Mouse (Mus musculus): Measurements from ENCODE around the gene Cldn6.

The Cldn6 gene

DNA sequence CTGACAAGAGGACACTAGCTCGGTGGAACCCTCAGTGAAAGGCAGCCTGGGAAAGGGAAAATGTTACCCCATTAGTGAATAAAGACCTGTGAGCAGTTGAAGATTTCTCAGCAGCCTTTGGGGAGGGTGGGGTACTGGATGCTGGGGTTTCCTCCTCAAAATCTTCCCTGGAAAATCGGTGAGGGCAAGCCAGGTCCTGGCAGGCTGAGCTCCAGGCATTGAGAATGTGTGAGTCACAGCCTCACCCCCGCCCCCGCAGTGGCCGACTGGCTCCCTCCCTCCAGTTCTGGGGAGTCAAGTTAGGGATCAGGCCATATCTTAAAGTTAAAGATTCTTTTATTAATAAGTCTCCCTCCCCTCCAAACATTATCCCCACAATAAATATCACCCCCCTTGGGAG, 3.9 kb upstream of the Cldn6 start:
- DNase-seq (ENCODE audit: low spot score in 2 of 2): no peak

GRCm38 (mm10) chr17:23675564-23676281, 3.3 kb upstream of the Cldn6 start:
- DNase-seq (ENCODE audit: low spot score in 2 of 2): no peak

DNA sequence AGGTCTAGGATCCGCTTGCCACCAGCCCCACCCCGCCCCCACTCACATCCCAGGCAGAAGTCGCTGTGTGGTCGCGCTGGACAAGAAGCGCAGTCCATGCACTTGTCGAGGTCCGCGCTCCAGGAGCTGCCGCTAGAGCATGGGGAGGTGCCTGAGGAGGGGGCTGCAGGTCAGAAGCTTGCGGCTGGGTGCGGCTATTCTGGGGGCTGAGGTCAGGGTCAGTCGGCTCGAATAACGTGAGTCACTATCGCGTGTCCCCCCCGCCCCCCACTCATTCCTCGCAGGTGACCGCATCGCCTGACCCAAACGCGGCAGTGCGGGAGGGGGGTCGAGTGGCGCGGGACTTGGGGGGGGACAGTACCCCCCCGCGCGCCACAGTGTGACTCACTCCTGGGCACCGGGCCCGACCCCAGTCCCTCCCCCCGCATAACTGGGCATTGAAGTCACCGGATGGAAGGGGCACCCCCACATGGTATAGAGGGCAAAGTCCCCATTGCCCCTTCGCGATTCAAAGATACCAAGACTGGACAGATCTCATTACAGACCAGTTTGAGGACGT, 2.5 kb upstream of the Cldn6 start:
- no peak for DNase-seq (ENCODE audit: low spot score in 2 of 2)

DNA sequence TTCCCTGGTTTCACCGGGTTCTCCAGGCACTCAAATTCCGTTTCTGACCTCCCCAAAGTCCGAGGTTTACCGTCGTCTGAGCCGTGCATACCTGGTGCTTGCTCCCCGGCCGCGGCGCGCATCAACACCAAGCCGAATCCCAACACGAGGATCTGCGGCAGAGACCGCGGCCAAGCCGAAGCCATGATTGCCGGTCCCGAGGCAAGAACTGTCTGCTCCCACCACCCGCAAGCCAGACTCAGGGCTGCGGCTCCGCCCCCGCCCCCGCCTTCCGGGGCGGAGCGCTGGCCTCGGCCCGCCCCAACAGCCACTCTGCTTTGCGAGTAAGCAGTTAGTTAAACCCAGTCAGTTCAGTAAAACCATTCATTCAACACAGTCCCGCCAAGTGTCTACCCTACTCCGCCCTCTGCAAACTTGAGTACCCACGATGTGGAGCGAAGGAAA, 1.8 kb upstream of the Cldn6 start, which contains the start of gene Tnfrsf12a:
TSS of gene Tnfrsf12a (minus strand) at position 233 of the 444 bp plus-strand sequence.
- DNase-seq (ENCODE audit: low spot score in 2 of 2): peak; percentile 73 to 78

- DNase-seq (ENCODE audit: low spot score in 2 of 2): no peak
Measured at GRCm38 (mm10) chr17:23680336-23680735, 1.3 kb downstream of the Cldn6 start.

- DNase-seq (ENCODE audit: low spot score in 2 of 2): no peak
Measured at GRCm38 (mm10) chr17:23681086-23681485, 2.0 kb downstream of the Cldn6 start.

GRCm38 (mm10) chr17:23682092-23682491, 3.0 kb downstream of the Cldn6 start:
- no peak for DNase-seq (ENCODE audit: low spot score in 2 of 2)

DNA sequence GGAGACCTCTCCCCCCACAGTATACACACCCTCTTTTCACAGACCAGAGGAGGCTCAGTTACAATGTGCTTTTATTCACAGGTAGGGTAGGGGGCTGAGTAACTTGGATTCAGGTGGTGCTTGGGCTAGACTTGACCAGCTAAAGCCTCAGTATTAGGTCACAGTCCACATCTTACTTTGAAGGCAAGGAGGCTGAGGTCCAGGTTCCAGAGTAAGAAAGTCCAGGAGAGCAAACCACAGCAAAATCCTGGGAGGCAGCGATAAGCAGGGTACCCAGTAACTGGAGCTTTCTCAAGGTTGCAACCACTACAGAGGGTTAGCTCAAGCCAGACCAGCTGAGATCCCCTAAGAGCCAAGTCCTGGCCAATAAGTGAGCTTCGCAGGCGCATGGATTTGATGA, 3.5 kb downstream of the Cldn6 start:
- DNase-seq (ENCODE audit: low spot score in 2 of 2): no peak

GRCm38 (mm10) chr17:23683226-23683625, 4.2 kb downstream of the Cldn6 start:
- no peak for DNase-seq (ENCODE audit: low spot score in 2 of 2)

- no peak for DNase-seq (ENCODE audit: low spot score in 2 of 2)
Measured at GRCm38 (mm10) chr17:23683856-23684672, 5.0 kb downstream of the Cldn6 start, which contains the start of gene Cldn9. Cldn9 (minus strand) TSS chr17:23684026.

DNA sequence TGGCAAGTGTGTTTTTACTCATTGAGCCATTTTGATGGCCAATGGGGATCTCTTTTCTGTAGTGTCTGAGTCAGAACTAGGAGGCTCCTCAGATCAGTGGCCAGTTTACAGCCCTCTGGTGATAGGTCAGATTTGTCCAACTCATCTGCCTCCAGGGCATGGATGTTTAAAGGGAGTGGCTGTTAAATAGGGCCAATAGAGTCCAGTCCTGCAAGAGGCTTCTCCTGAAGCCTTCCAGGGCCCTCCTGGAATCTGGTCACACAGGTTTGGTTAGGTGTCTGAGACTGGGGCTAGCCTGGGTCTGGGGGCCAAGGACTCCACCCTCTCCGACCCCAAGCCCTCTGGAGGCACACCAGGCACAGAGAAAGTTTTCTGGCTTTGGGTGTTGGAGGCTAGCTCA, 15.4 kb downstream of the Cldn6 start:
- DNase-seq (ENCODE audit: low spot score in 2 of 2): no peak

GRCm38 (mm10) chr17:23695801-23696200, 16.8 kb downstream of the Cldn6 start:
- no peak for DNase-seq (ENCODE audit: low spot score in 2 of 2)

DNA sequence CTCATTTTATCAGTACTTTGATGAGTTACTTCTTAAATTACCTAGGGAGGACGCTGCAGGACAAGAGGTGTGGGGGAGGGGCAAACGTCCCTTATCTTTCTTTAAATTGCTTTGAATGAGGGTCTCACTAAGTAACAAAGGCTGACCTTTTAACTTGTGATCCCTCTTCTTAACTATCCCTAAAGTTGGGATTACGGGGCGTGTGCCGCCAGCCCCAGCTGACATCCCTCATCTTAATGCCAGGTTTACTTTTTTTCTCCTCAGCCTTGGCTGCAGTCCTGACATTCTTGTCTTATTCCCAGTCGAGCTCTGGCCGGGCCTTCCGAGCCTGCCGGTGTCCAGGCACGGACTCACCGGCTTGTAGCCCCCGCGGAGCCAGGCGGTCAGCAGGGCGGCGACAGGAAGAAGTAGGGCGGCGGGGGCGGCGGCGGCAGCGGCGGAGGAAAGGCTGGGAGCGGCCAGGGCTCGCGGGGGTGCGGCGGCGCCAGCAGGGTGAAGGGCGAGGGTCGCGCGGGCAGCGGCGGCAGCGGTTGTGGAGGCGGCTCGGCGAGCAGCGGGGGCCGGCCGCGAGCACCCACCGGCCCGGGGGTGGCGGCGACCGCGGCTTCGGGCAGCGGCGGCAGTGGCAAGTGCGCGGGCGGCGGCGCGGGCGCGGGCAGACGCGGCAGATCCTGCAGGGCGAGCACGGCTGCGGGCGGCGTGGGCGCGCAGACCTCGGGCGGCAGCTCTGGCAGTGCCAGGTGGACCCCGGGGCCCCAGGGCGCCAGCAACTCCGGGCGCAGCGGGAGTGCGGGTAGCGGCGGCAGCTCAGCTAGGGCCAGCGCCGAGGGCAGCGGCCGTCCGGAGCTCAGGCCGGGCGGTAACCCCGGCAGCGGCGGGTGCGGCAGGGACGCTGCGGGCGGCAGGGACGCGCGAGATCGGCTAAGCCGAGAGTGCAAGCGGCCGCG, 20.4 kb downstream of the Cldn6 start:
- DNase-seq (ENCODE audit: low spot score in 2 of 2): peak; percentile 17 to 21

GRCm38 (mm10) chr17:23700079-23700478, 21.0 kb downstream of the Cldn6 start:
- peak; percentile 87 to 91 for DNase-seq (ENCODE audit: low spot score in 2 of 2)

DNA sequence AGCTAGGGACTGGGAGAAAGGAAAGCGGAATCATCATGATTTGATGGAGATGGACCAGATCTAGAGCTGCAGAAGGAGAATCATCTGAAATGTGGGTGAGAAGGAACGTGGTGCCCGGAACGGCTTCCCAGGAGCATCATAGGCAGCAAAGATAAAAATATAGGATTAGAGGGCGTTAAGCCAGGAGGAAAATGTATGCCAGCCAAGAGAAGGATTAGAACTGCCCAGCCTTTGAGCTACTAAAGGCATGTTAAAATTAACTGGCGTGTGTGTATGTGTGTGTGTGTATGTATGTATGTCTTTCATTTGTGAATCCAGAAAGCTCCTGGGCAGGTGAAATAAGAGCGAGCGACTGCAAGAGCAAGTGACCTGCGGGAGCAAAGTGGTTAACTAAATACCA, 24.3 kb downstream of the Cldn6 start:
- DNase-seq (ENCODE audit: low spot score in 2 of 2): peak in 1 of 2 experiments; percentile 26

DNA sequence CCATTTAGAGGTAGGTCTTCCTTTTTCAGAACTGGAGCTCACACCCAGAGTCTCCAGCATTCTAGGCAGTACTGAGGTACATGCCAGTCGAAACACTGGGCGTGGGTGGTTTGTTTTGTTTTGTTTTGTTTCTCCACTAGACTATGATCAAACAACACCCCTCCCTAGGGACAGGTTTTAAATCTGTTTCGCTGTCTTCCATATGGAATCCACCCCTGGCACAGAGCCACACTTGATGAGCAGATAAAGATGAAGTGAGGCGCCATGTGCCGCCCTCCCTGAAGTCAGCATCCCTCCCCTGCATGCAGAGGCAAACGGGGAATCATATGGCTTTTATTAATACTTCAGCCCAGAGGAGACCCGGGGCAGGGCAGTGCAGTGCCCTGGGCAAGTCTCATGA, 25.7 kb downstream of the Cldn6 start:
- DNase-seq (ENCODE audit: low spot score in 2 of 2): peak; percentile 56 to 57

DNA sequence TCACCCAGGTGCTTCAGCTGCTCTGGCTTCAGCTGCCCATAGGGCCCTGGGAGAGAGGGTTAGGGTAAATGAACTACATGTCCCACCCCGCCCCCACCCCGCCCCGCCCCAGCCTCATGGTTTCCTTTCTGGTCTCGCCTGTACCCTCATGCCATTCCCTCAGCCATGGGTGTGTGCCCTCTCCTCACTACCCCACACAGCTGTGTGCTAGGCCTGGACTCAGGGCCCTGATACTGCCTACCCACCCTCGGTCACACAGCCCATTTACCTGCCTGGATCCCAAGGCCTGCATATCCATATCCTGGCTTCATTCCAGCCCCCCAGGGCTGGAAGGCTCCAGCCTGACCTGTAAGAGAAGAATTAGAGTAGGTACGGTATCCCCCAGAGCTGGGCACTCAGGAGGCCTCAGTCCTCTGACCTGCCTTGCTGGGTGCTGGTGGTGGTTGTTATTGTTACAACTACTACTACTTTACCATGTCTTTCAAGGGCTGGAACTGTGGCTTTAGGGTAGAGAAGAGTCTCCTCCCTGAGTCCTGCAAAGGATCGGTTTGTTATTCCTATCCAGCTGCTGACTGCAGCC, 26.6 kb downstream of the Cldn6 start:
- DNase-seq (ENCODE audit: low spot score in 2 of 2): no peak

- DNase-seq (ENCODE audit: low spot score in 2 of 2): peak; percentile 75 to 77
Measured at GRCm38 (mm10) chr17:23706212-23706611, 27.2 kb downstream of the Cldn6 start.

DNA sequence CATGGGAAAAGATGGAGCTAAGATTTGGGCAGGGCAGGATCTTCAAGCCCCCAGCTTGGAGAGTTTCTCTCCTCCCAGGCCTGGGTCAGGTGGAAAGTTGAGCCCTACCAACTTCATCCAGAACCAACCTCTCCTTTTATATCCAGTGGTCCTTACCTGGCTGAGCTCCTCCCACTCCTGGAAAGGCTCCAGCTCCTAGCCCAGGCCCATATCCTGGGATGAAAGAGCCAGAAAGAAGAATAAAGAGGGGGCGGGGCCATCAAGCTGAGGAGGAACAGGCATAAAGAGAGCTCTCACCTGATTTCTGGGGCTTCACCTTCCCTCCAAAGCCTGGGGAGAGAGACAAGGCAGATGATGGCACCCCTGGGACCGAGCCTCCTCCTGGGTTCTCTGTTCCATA, 38.0 kb downstream of the Cldn6 start:
- DNase-seq (ENCODE audit: low spot score in 2 of 2): no peak

DNA sequence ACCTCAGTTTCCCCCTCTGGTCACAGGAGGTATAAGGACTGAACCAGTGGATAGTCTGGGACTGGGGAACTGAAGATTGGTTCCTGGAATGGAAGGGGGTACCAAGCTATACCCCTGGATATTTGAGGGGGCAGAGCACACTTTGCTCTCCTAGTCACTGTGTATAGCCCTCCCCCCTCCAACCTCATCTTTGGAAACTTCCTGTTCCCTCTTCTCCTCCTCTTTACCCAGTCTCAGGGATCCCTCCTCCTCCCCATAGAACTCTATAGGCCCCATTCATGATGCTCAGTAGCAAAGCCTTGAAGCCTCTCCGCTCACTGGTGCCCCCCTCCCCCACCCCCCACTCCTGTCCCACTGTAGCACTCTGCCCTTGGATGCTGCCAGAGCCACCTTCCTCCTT, 40.4 kb downstream of the Cldn6 start:
- no peak for DNase-seq (ENCODE audit: low spot score in 2 of 2)

DNA sequence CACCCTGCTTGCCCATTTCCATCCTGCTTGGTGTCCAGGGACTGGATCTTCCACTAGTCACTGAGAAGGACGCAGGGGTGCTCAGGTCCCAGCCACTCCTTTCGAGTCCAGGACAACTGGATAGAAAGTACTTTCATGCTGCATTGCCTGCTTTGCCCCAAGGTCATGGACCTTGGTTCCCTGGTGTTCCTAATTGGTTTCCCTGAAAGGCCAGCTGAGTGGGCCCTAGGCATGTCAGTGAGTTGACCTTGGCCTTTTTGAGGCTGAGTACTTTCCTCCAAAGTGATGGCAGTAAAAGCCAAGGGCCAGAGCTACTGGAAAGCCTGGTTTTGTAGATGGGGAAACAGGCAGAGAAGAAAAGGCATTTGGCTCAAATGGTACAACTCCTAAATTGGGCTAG, 42.8 kb downstream of the Cldn6 start:
- no peak for DNase-seq (ENCODE audit: low spot score in 2 of 2)
